Mouse (Mus musculus) limb, embryonic 10.5 days (tissue): ENCODE measurements at regions not wholly inside any gene's neighbourhood (a gene's known extent, or its start where the extent isn't known, plus 50 kb on each side); places are given as distances from the start of the nearest gene placed in this dataset.

Experiments
- DNase-seq: peaks from one replicate; pipeline ENCODE4 v3.0.0-alpha.2; 2017; ENCODE audit warnings: low spot score
- H3K27ac ChIP-seq: fragments of 300-500 bp; sonication (generic); 2 replicates; pipeline ENCODE4 v1.5.1; 2016; ENCODE audit warnings: mild to moderate bottlenecking
- H3K27me3 ChIP-seq: fragments of 300-500 bp; sonication (generic); 2 replicates; pipeline ENCODE4 v1.6.1; 2016; ENCODE audit warnings: low read depth, mild to moderate bottlenecking; ENCODE audit not compliant: poor library complexity, severe bottlenecking
- H3K36me3 ChIP-seq: fragments of 300-500 bp; sonication (generic); 2 replicates; pipeline ENCODE4 v1.6.1; 2016; ENCODE audit warnings: mild to moderate bottlenecking, moderate library complexity
- H3K4me1 ChIP-seq: fragments of 300-500 bp; sonication (generic); 2 replicates; pipeline ENCODE4 v1.6.1; 2016
- H3K4me3 ChIP-seq: fragments of 300-500 bp; sonication (generic); 2 replicates; pipeline ENCODE4 v1.5.1; 2016; ENCODE audit warnings: mild to moderate bottlenecking, moderate library complexity
- H3K9me3 ChIP-seq: fragments of 300-500 bp; sonication (generic); replicated peaks from 2 replicates; pipeline ENCODE4 v1.6.1; 2016; ENCODE audit warnings: mild to moderate bottlenecking
- WGBS: fragments of 180-500 bp; shearing (Covaris S2); methylation state at CpG from one replicate; pipeline ENCODE4 v1.1.7; 2016; 5-methylcytosine and 5-hydroxymethylcytosine counted together

DNA sequence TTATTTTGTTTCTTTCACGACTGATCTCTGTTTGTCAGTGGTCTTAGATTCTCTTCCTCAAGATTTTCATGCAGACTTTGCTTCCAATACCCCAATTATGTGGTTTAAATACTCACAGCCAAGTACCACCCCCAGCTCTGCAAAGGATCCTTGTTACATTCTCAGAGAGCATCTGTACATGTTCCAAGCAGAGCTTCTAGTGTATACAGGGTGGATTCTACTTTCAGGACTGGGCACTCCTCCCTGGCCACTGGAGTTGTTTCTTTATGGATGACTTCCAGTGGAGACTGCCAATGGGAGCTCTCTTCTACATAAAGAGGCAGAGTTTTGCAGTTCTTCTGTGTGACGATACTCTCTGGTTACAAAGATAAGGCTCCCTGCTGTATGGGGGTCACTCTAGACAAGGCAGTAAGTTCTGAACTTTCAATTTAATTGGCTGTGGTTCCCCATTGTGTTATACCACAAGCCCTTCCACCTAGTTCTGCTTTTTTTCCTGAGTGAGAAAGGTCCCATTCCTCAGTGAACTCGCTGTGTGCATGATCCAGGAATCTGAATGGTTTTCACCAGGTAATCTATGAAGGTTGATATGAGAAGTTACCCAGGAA, 240.4 kb upstream of the Kcnj16 start:
- WGBS = 87% methylated on average over 3 of the region's 3 CpGs
- Histone ChIP-seq H3K9me3 (no peaks in the 10 kb centered on the region), H3K4me1 (no peaks in the 10 kb centered on the region), H3K27ac (no peak overlapping the region), H3K4me3 (no peak overlapping the region), H3K27me3 (no peaks in the 10 kb centered on the region), H3K36me3 (no peaks in the 10 kb centered on the region)
- no peak for DNase-seq

DNA sequence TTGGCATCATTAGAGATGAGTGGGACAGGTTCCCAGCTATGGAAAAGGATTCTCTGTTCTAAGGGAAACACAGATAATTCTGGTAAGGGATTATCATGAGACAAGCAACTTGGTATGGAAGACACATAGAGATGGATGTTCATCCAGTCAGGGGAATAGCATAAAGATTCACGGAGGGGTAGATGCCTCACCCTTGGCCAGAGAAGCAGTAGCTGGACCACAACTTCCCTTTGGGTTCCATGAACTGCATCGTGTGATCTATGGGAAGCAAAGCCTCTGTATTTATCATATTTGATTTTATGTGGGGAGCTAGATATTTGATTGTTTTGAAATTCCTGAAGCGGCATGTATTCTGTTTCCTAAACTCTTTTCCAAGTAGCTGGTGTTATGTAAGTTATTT, 236.3 kb upstream of the Kcnj16 start:
- Histone ChIP-seq H3K27ac (no peak overlapping the region), H3K4me3 (no peak overlapping the region), H3K27me3 (no peaks in the 10 kb centered on the region), H3K36me3 (no peaks in the 10 kb centered on the region), H3K4me1 (no peaks in the 10 kb centered on the region), H3K9me3 (no peaks in the 10 kb centered on the region)
- no peak for DNase-seq
- WGBS = 87% methylated on average over 3 of the region's 3 CpGs

DNA sequence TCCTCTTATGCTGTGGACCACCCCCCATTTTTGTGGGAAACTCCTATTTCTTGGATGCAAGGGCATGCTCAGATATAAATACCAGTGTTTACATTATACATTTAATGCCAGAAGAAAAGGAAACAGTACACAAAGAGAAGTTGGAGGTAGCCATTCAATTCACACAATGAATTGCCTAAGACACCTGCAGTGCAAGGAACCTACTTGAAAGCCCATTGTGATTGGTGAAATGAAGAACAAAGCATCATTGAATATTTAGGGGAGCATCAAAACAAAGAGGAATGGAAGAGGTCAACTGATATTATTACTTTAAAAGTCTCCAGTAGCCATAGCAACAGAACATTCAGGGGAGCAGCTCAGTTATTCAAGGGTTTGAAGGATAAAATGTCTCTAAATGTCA, 193.7 kb upstream of the Kcnj16 start:
- no peaks in the 10 kb centered on the region for H3K36me3 ChIP-seq
- no peaks in the 10 kb centered on the region for H3K9me3 ChIP-seq
- DNase-seq = no peak
- no peaks in the 10 kb centered on the region for H3K27me3 ChIP-seq
- no peak overlapping the region for H3K4me3 ChIP-seq
- no peak overlapping the region for H3K27ac ChIP-seq
- H3K4me1 ChIP-seq = no peaks in the 10 kb centered on the region

DNA sequence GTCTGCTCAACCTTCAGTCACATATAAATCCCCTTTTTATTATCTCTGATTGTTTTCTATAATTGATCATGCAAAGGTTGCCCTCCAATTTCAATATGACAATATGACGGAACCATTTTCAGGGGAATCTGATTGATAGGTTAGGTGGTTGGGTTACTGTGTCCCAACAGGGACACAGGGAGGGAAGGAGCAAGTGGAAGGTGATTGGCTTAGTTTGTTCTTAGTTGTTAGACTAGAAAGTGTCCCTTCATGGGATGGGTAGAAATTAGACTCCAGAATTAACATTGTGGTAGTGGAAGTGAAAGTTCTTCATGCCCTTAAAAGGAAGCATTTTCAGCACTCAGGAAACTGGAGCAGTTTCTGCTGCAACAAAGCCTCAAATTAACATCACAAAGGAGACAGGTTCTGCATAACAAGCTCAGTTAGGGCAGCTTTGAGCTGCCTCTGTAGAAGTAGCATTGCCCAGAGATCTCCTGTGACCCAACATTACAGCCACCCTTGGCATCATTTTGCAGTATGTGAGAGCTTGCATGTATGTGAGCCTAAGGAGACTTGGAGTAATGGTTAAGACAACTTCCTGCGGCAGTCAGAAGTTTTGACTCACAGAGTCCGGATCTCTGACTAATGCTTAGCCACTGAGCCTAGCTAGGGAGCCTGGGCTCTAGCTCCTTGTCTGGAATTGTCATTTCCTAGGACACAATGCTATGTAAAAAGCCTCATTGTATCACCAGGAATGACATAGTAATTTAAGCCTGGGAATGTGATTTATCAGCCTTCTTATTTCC, 186.1 kb upstream of the Kcnj16 start:
- 60% methylated on average over 3 of the region's 3 CpGs for WGBS
- no peak for DNase-seq
- Histone ChIP-seq H3K27me3 (no peaks in the 10 kb centered on the region), H3K4me1 (peaks cover 5% of the 10 kb centered on the region; the same call in 1 of the 2 replicates), H3K27ac (no peak overlapping the region), H3K4me3 (no peak overlapping the region), H3K9me3 (no peaks in the 10 kb centered on the region), H3K36me3 (no peaks in the 10 kb centered on the region)

DNA sequence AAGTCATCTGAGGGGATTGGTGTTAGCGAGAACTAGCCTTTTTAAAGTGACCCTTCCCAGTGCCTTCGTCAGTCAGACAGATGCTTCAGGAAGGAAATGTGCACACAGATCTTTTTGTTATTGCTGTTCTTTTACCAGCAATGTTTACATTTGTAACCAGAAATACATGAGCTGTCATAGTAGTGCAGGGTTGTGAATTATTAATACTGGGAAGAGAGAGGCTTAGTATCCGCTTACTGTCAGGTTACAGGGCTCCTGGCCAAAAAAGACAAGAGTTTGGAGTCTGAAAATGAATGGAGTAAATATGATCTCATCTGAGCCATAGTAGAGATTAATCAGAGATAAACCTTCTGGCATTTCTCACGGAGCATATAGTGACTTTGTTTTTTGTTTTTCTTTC, 178.3 kb upstream of the Kcnj16 start:
- Histone ChIP-seq H3K9me3 (no peaks in the 10 kb centered on the region), H3K27me3 (no peaks in the 10 kb centered on the region), H3K4me3 (no peak overlapping the region), H3K36me3 (no peaks in the 10 kb centered on the region), H3K4me1 (no peaks in the 10 kb centered on the region), H3K27ac (no peak overlapping the region)
- 86% methylated on average over 4 of the region's 4 CpGs for WGBS
- DNase-seq = no peak

DNA sequence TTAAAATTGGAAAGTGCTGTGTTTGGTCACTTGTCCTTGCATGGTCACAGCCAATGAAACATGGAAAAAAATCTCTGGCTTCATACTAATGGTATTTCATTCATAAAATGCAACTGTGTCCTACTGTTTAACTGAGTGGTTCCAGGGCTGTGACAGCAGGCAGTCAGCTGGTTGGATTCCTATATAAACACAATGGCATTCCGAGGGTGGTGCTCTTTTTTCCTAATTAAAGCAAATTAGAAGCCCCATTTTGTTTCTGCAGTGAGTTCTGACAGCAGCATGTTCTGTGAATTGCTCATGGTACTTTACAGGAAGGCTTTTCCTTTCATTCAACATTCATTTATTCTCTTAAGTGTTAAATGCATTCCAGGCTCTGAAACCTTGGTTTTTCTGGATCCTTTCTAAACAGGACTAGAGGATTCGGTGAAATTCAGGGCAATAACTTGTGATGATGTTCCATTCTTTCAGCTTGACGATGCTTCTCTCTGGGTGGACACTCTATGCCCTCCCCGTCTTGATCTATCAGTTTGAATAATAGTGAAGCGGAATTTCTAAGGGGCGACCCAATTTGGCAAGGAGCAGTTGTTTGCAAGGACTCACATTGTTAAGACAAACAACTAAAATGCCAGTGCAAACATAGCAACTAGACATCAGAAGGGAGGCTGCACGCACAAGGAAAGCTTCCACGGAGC, 167.8 kb upstream of the Kcnj16 start:
- Histone ChIP-seq H3K4me1 (peaks cover 10% of the 10 kb centered on the region; the same call in 1 of the 2 replicates), H3K9me3 (no peaks in the 10 kb centered on the region), H3K27me3 (no peaks in the 10 kb centered on the region), H3K27ac (no peak overlapping the region), H3K4me3 (no peak overlapping the region), H3K36me3 (no peaks in the 10 kb centered on the region)
- WGBS = 87% methylated on average over 8 of the region's 8 CpGs
- no peak for DNase-seq

DNA sequence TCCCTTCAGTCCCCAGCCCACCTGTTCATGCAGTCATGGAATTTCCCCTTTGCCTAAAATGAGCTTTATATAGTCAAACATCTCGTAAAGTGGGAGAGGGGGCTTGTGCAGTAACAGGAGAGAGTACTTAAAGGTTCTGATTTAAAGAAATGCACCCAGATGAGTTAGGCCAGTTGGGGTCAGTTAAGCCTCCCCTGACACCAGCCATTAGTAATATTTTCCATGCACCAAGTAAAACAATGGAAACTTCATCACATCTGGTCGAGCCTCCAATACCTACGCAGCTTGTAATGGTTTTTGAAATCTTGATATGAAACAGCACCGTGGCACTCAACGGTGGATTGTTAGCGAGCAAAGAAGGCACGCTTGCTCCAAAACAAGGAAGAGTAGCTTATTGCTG, 165.8 kb upstream of the Kcnj16 start:
- no peak for DNase-seq
- no peaks in the 10 kb centered on the region for H3K9me3 ChIP-seq
- H3K4me3 ChIP-seq = no peak overlapping the region
- peaks cover 10% of the 10 kb centered on the region; the same call in 1 of the 2 replicates for H3K4me1 ChIP-seq
- no peaks in the 10 kb centered on the region for H3K36me3 ChIP-seq
- 90% methylated on average over 7 of the region's 7 CpGs for WGBS
- no peak overlapping the region for H3K27ac ChIP-seq
- H3K27me3 ChIP-seq = no peaks in the 10 kb centered on the region

DNA sequence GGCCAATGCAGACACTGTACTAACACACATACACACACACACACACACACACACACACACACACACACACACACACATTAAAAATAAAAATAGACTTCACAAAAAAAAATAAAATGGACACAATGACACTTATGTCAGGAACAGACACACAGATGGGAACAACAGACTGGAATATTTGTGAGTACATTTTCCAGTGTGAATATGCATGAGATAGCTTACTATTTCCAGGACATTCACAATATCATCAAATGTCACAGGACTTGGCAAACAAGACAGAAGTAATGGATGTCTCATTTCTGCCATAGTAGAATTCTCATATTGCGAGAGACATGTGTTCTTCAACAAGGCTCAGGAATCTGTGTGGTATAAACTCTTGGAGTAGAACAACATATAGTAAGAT, 163.8 kb upstream of the Kcnj16 start:
- H3K27me3 ChIP-seq = no peaks in the 10 kb centered on the region
- no peak for DNase-seq
- H3K27ac ChIP-seq = no peak overlapping the region
- H3K4me3 ChIP-seq = no peak overlapping the region
- peaks cover 15% of the 10 kb centered on the region for H3K4me1 ChIP-seq
- no peaks in the 10 kb centered on the region for H3K9me3 ChIP-seq
- no peaks in the 10 kb centered on the region for H3K36me3 ChIP-seq
- WGBS = 98% methylated on average over 1 of the region's 1 CpGs

DNA sequence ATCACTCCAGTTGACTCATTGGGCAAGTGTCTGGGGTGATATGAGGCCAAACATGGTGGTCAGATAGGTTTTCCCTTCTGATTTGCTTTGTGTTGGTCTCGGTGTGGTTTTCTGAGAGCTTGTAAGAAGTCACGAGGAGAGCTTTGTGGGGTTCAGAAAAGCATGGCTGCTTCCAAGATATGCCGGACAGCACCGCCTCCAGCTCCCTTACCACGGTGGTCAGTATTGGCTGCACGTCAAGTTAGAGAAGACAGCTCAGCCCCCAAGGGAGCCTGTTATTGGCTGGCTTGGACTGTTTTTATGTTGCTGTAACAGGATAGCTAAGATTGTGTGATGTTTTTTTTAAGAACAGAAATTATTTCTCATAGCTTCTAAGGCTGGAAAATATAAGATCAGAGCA, 154.7 kb upstream of the Kcnj16 start:
- Histone ChIP-seq H3K27me3 (no peaks in the 10 kb centered on the region), H3K9me3 (no peaks in the 10 kb centered on the region), H3K4me1 (peaks cover 3% of the 10 kb centered on the region; the same call in 1 of the 2 replicates), H3K4me3 (no peak overlapping the region), H3K27ac (no peak overlapping the region), H3K36me3 (no peaks in the 10 kb centered on the region)
- 93% methylated on average over 6 of the region's 6 CpGs for WGBS
- DNase-seq = no peak

DNA sequence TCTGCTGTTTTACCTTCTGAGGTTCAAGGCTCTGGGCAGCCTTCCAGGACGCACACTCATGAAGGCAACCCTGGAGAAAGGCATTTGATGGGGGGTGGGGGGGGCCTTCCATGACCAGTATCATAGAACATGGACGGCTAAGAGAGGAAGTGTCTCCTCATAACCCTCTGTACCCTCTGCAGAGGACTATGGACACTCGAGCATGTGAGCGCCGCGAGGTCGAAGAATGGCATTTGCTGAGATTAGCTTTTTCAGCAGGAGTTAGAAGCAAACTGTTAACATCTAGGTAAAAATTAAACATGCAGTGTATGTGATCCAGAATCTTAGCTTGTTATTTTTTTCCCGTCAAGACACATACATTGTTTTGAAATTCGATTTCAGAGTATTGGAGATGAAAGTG, 153.1 kb upstream of the Kcnj16 start:
- no peaks in the 10 kb centered on the region for H3K9me3 ChIP-seq
- no peak overlapping the region for H3K4me3 ChIP-seq
- no peak overlapping the region for H3K27ac ChIP-seq
- no peak for DNase-seq
- H3K36me3 ChIP-seq = no peaks in the 10 kb centered on the region
- 93% methylated on average over 9 of the region's 9 CpGs for WGBS
- no peaks in the 10 kb centered on the region for H3K27me3 ChIP-seq
- H3K4me1 ChIP-seq = no peaks in the 10 kb centered on the region

DNA sequence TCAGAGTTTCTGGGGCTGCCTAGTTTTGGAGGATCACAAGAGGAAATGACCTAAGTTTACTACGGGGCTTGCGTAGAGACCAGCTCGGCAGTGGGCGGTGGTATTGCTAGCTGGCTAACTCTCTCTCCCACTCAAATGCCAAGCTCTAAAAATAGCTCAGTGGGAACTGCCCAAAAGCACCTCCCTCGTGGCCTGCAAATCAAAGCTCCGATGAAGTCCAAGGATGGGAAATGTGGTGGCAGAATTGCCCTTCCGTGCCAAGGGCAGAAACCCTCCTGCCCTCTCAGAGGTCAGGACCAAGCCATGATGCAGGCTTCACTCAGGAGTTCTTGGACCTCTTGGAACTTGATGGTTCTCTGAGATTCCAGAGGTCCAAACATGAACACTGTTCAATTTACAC, 152.6 kb upstream of the Kcnj16 start:
- H3K4me3 ChIP-seq = no peak overlapping the region
- no peaks in the 10 kb centered on the region for H3K4me1 ChIP-seq
- no peak overlapping the region for H3K27ac ChIP-seq
- H3K36me3 ChIP-seq = no peaks in the 10 kb centered on the region
- H3K27me3 ChIP-seq = no peaks in the 10 kb centered on the region
- no peak for DNase-seq
- 88% methylated on average over 7 of the region's 7 CpGs for WGBS
- H3K9me3 ChIP-seq = no peaks in the 10 kb centered on the region

DNA sequence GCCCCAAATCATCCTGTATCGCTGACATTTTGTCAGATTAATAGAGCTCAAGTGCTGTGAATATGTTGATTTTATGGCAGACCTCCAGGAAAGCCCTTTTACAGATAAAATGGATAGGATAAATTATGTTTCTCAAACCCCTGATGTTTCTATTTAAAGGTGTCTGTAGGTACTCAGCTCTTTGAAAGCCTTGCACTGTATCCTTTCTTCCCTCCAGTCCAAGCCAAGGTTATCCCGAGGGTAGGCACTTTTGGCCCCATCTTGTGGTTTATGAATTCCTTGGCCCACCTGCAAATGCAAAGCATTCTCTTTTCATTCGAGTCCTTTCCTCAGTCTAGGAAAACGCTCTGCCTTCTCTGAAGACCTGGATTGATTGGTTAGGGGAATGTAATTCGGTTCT, 139.2 kb upstream of the Kcnj16 start:
- Histone ChIP-seq H3K36me3 (no peaks in the 10 kb centered on the region), H3K4me1 (peaks cover 6% of the 10 kb centered on the region), H3K4me3 (no peak overlapping the region), H3K27me3 (no peaks in the 10 kb centered on the region), H3K9me3 (no peaks in the 10 kb centered on the region), H3K27ac (no peak overlapping the region)
- 83% methylated on average over 5 of the region's 5 CpGs for WGBS
- no peak for DNase-seq

DNA sequence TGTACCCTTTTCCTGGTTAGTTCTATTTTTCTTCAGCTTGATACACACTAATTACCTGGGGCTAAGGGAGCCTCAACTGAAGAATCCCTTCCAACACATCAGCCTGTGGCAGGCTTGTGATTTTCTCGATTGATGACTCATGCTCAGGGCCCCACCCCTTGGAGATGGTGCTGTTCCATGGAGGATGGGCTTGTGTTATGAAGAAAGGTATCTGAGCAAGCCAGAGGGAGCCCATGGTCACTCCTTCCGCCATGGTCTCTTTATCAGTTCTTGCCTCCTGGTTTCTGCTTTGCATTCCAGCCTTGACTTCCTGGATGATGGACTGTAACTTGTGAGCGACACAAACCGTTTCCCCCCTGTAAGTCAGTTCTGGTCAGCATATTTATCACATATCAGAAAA, 131.1 kb upstream of the Kcnj16 start:
- no peak for DNase-seq
- Histone ChIP-seq H3K4me3 (no peak overlapping the region), H3K4me1 (no peaks in the 10 kb centered on the region), H3K27ac (no peak overlapping the region), H3K27me3 (no peaks in the 10 kb centered on the region), H3K36me3 (no peaks in the 10 kb centered on the region), H3K9me3 (no peaks in the 10 kb centered on the region)
- WGBS = 83% methylated on average over 4 of the region's 4 CpGs
